Mouse (Mus musculus): ENCODE measurements around the gene Vdr.
"Not testable (repeated sequence)": the region's sequence is repeated elsewhere in the genome, so short reads cannot be mapped to it uniquely, and the experiment has no call there.

Vdr gene

GRCm38 (mm10) chr15:97878696-97879328 lies 31.6 kb downstream of the Vdr start:
- no peak for DNase-seq

- DNase-seq, result no peak
Observed at GRCm38 (mm10) chr15:97875784-97876183, 34.6 kb downstream of the Vdr start.

- DNase-seq, result no peak
Observed at GRCm38 (mm10) chr15:97873717-97874116, 36.7 kb downstream of the Vdr start.

- peak in 1 of 2 experiments; percentile 43 for DNase-seq
Observed at GRCm38 (mm10) chr15:97872161-97872560, 38.3 kb downstream of the Vdr start.

- DNase-seq, result no peak
Observed at GRCm38 (mm10) chr15:97871055-97872030, 39.1 kb downstream of the Vdr start.

GRCm38 (mm10) chr15:97870116-97870515 lies 40.3 kb downstream of the Vdr start:
- DNase-seq, result not testable (repeated sequence)

- DNase-seq, result no peak
Observed at GRCm38 (mm10) chr15:97868985-97869384, 41.4 kb downstream of the Vdr start.

- no peak for DNase-seq
Observed at GRCm38 (mm10) chr15:97865988-97866387, 44.4 kb downstream of the Vdr start.

- no peak for DNase-seq
Observed at GRCm38 (mm10) chr15:97865175-97865574, 45.3 kb downstream of the Vdr start.

GRCm38 (mm10) chr15:97864361-97865045 lies 45.9 kb downstream of the Vdr start:
- no peak for DNase-seq

- DNase-seq, result peak in 1 of 2 experiments; percentile 15
Observed at GRCm38 (mm10) chr15:97863494-97863881, 46.9 kb downstream of the Vdr start.

GRCm38 (mm10) chr15:97862881-97863493 lies 47.4 kb downstream of the Vdr start:
- DNase-seq, result no peak

- no peak for DNase-seq
Observed at GRCm38 (mm10) chr15:97860353-97860752, 50.1 kb downstream of the Vdr start.

GRCm38 (mm10) chr15:97858431-97858830 lies 52.0 kb downstream of the Vdr start:
- DNase-seq, result no peak

GRCm38 (mm10) chr15:97854551-97854950 lies 55.9 kb downstream of the Vdr start:
- no peak for DNase-seq

GRCm38 (mm10) chr15:97854059-97854458 lies 56.4 kb downstream of the Vdr start:
- DNase-seq, result no peak

GRCm38 (mm10) chr15:97852291-97852690 lies 58.1 kb downstream of the Vdr start:
- no peak for DNase-seq

GRCm38 (mm10) chr15:97851011-97851410 lies 59.4 kb downstream of the Vdr start:
- no peak for DNase-seq

- DNase-seq, result peak in 1 of 2 experiments; percentile 43
Observed at GRCm38 (mm10) chr15:97850441-97850840, 60.0 kb downstream of the Vdr start.

GRCm38 (mm10) chr15:97849116-97849911 lies 61.1 kb downstream of the Vdr start:
- peak; percentile 92 for DNase-seq

GRCm38 (mm10) chr15:97847866-97848265 lies 62.6 kb downstream of the Vdr start:
- no peak for DNase-seq

GRCm38 (mm10) chr15:97847285-97847684 lies 63.1 kb downstream of the Vdr start:
- DNase-seq, result no peak
